Comparison of ENCODE assay signal across 8 mouse cellular contexts in genomic region chr16:97921961-97922778, GRCm38 (mm10). TPM values are rescaled to one million over a fixed set of nuclear protein-coding genes. Genes with fewer than 3 reads are reported as not detected.
A peak's percentile ranks its signal among the peaks of the same experiment; 100 is the strongest.
DNase-seq lines count a peak whose midpoint lies in the region; ATAC-seq lines count a peak whose summit lies in the region.

No protein-coding gene starts in this region.

- H3K9me3 ChIP-seq in embryonic facial prominence, embryonic 11.5 days (replicated peaks; ENCODE audit: control insufficient read depth, low read length) = no peaks in the 10 kb centered on the region
- H3K9me3 ChIP-seq in limb, embryonic 10.5 days (replicated peaks) = no peaks in the 10 kb centered on the region
- H3K9me3 ChIP-seq in midbrain, embryonic 12.5 days = no peaks in the 10 kb centered on the region

- peak overlapping the region; percentile 84 for H3K9ac ChIP-seq in embryonic facial prominence, embryonic 11.5 days (replicated peaks; ENCODE audit: low read length)
- H3K9ac ChIP-seq in midbrain, embryonic 12.5 days (replicated peaks) = peak overlapping the region; percentile 77

- no peaks in the 10 kb centered on the region for H3K36me3 ChIP-seq in embryonic facial prominence, embryonic 11.5 days (replicated peaks; ENCODE audit: control insufficient read depth, insufficient read depth, low read depth, low read length)
- no peaks in the 10 kb centered on the region for H3K36me3 ChIP-seq in limb, embryonic 10.5 days
- no peaks in the 10 kb centered on the region for H3K36me3 ChIP-seq in midbrain, embryonic 12.5 days

- 0 out of 2 replicates have a peak overlapping the region, but pooled peaks have one; percentile 28 for H3K27ac ChIP-seq in embryonic facial prominence, embryonic 11.5 days (replicated peaks; ENCODE audit: low read depth, low read length)
- peak overlapping the region; percentile 86 for H3K27ac ChIP-seq in limb, embryonic 10.5 days
- peak overlapping the region; percentile 46; the same call in 1 of the 2 replicates for H3K27ac ChIP-seq in midbrain, embryonic 12.5 days (replicated peaks)

- under 1% methylated on average over 68 of the region's 75 CpGs for WGBS in embryonic facial prominence, embryonic 11.5 days
- WGBS in limb, embryonic 10.5 days = under 1% methylated on average over 75 of the region's 75 CpGs
- under 1% methylated on average over 73 of the region's 75 CpGs for WGBS in midbrain, embryonic 12.5 days

- H3K4me1 ChIP-seq in embryonic facial prominence, embryonic 11.5 days (ENCODE audit: control insufficient read depth, insufficient read depth, low read length) = no peaks in the 10 kb centered on the region
- H3K4me1 ChIP-seq in limb, embryonic 10.5 days = peaks cover 17% of the 10 kb centered on the region
- H3K4me1 ChIP-seq in midbrain, embryonic 12.5 days = peaks cover 14% of the 10 kb centered on the region

- ATAC-seq in embryonic facial prominence, embryonic 11.5 days (replicated peaks; ENCODE audit: insufficient number of reproducible peaks, low FRiP score, low TSS enrichment, low read depth) = peak; percentile 88
- ATAC-seq in midbrain, embryonic 12.5 days (ENCODE audit: low FRiP score, low read depth) = peak; percentile 90

- DNase-seq in 3134 (ENCODE audit: extremely low read depth, insufficient read length, low spot score) = peak; percentile 92
- peak; percentile 91 for DNase-seq in adrenal gland, postnatal 25 days
- peak; percentile 87 for DNase-seq in embryonic facial prominence, embryonic 11.5 days (ENCODE audit: low spot score)
- DNase-seq in heart, adult 11 months = peak; percentile 99
- DNase-seq in kidney, adult 18-20 months = peak; percentile 92
- DNase-seq in limb, embryonic 10.5 days (ENCODE audit: low spot score) = peak; percentile 83
- DNase-seq in skeletal muscle tissue, adult 2 months (ENCODE audit: low read depth, low spot score) = peak; percentile 89

- no peaks in the 10 kb centered on the region for H3K27me3 ChIP-seq in embryonic facial prominence, embryonic 11.5 days (ENCODE audit: control insufficient read depth, insufficient read depth, low read length)
- H3K27me3 ChIP-seq in limb, embryonic 10.5 days (ENCODE audit: low read depth, poor library complexity, severe bottlenecking) = 0 out of 2 replicates have a peak, but pooled peaks cover 3% of the 10 kb centered on the region
- no peaks in the 10 kb centered on the region; the same call in 1 of the 2 replicates for H3K27me3 ChIP-seq in midbrain, embryonic 12.5 days

- H3K4me3 ChIP-seq in embryonic facial prominence, embryonic 11.5 days (ENCODE audit: low read depth, low read length) = peak overlapping the region; percentile 79
- H3K4me3 ChIP-seq in limb, embryonic 10.5 days = peak overlapping the region; percentile 69
- peak overlapping the region; percentile 88 for H3K4me3 ChIP-seq in midbrain, embryonic 12.5 days

- H3K4me2 ChIP-seq in embryonic facial prominence, embryonic 11.5 days (ENCODE audit: low read depth, low read length) = peak overlapping the region; percentile 92
- H3K4me2 ChIP-seq in midbrain, embryonic 12.5 days (replicated peaks) = peak overlapping the region; percentile 91

RNA-seq across cellular contexts. Expression of gene C2cd2, which starts 40.2 kb away (rescaled TPM):
- 24.7 and 25.2 TPM in 2 replicates for total RNA-seq in adrenal gland, postnatal 25 days (2021)
- polyA plus RNA-seq in embryonic facial prominence, embryonic 11.5 days (2014; fragmentation: Nextera tagmentation; extraction: Ambion mirVana) = 15.3 and 17.9 TPM in 2 replicates
- 12.3 and 14.8 TPM in 2 replicates for polyA plus RNA-seq in limb, embryonic 10.5 days (2016; fragmentation: Nextera tagmentation; extraction: Ambion mirVana)
- 15.6 and 15.9 TPM in 2 replicates for polyA plus RNA-seq in midbrain, embryonic 12.5 days (2016; fragmentation: Nextera tagmentation; extraction: Ambion mirVana)

RNA-seq across cellular contexts. Expression of gene Zbtb21, which starts 40.3 kb away (rescaled TPM):
- total RNA-seq in adrenal gland, postnatal 25 days (2021) = 35.4 and 35.6 TPM in 2 replicates
- polyA plus RNA-seq in embryonic facial prominence, embryonic 11.5 days (2014; fragmentation: Nextera tagmentation; extraction: Ambion mirVana) = 13.5 and 14.2 TPM in 2 replicates
- 14.4 TPM in 2 replicates for polyA plus RNA-seq in limb, embryonic 10.5 days (2016; fragmentation: Nextera tagmentation; extraction: Ambion mirVana)
- polyA plus RNA-seq in midbrain, embryonic 12.5 days (2016; fragmentation: Nextera tagmentation; extraction: Ambion mirVana) = 14.7 and 15.9 TPM in 2 replicates

Comparison
In these comparisons a context has a peak if more than half of its experiments do, and no peak if none do; other contexts are left out.
1. Peak in every context shown above with its lines: DNase-seq, ATAC-seq, H3K4me3 ChIP-seq and H3K27ac ChIP-seq.
2. H3K27ac ChIP-seq: peak in every context shown above with its lines; median percentile 86 in limb, embryonic 10.5 days; 46 in midbrain, embryonic 12.5 days; 28 in embryonic facial prominence, embryonic 11.5 days.